Mouse (Mus musculus) CH12.LX (cell line): ENCODE measurements around the gene Lipm. TPM values are rescaled to one million over a fixed set of nuclear protein-coding genes. Genes with fewer than 3 reads are reported as not detected.

ENCODE experiments used
- DNase-seq: peaks from one replicate; pipeline ENCODE4 v3.0.0-alpha.2; 2013; ENCODE audit errors: extremely low read depth
- H3K27ac ChIP-seq: 2 replicates; pipeline ENCODE4 v1.5.1; 2012; ENCODE audit warnings: low read depth, mild to moderate bottlenecking, control low read depth, moderate library complexity; ENCODE audit not compliant: insufficient read depth
- H3K27me3 ChIP-seq: replicated peaks from 2 replicates; pipeline ENCODE3; 2012; ENCODE audit warnings: inconsistent platforms
- H3K36me3 ChIP-seq, 2 experiments: replicated peaks in 1 of 2; 2 replicates each; pipeline versions ENCODE3 to v1.6.1; 2012; ENCODE audit warnings: inconsistent platforms in 1 of 2, low read length in 1 of 2, mild to moderate bottlenecking in 1 of 2, mixed read lengths in 1 of 2, moderate library complexity in 1 of 2; ENCODE audit not compliant: control insufficient read depth in 1 of 2, insufficient read depth in 1 of 2
- H3K4me1 ChIP-seq, 2 experiments: 2 replicates each; pipeline ENCODE4 v1.6.1; 2012; ENCODE audit warnings: inconsistent platforms in 1 of 2, moderate library complexity in 1 of 2; ENCODE audit not compliant: insufficient read depth in 2 of 2, control insufficient read depth in 1 of 2
- H3K4me2 ChIP-seq: 2 replicates; pipeline ENCODE4 v1.6.1; 2012; ENCODE audit warnings: low read depth, mild to moderate bottlenecking, control low read depth; ENCODE audit not compliant: poor library complexity, insufficient read depth, severe bottlenecking
- H3K4me3 ChIP-seq, 3 experiments: fragments of 150-350 bp in 1 of 3; sonication (generic) in 1 of 3; replicated peaks in 1 of 3; 2 replicates each; pipeline versions ENCODE3 to v1.5.1; 2011 to 2012; ENCODE audit warnings: low read depth in 2 of 3, low read length in 2 of 3, mild to moderate bottlenecking in 2 of 3, moderate library complexity in 2 of 3, control low read depth in 1 of 3, improper control_type of control experiment in 1 of 3, inconsistent platforms in 1 of 3, mixed read lengths in 1 of 3; ENCODE audit not compliant: poor library complexity in 1 of 3
- H3K79me2 ChIP-seq: replicated peaks from 2 replicates; pipeline ENCODE4 v1.6.1; 2012; ENCODE audit warnings: mild to moderate bottlenecking, moderate library complexity; ENCODE audit not compliant: control insufficient read depth, poor library complexity, insufficient read depth, severe bottlenecking; ENCODE audit errors: extremely low read depth
- H3K9ac ChIP-seq: 2 replicates; pipeline ENCODE4 v1.6.1; 2012; ENCODE audit warnings: low read depth, mild to moderate bottlenecking, control low read depth, moderate library complexity; ENCODE audit not compliant: insufficient read depth
- H3K9me3 ChIP-seq: replicated peaks from 2 replicates; pipeline ENCODE3; 2012; ENCODE audit warnings: low read length, inconsistent platforms, mixed read lengths
- BHLHE40 ChIP-seq: IDR thresholded peaks from 2 replicates; pipeline ENCODE4 v1.6.1; 2011; ENCODE audit warnings: mild to moderate bottlenecking, low read depth, low read length, improper control_type of control experiment
- CHD1 ChIP-seq: IDR thresholded peaks from 2 replicates; pipeline ENCODE4 v1.6.1; 2012; ENCODE audit warnings: low read depth, low read length, improper control_type of control experiment, inconsistent platforms
- CTCF ChIP-seq, 2 experiments: IDR thresholded peaks in 1 of 2; conservative IDR thresholded peaks in 1 of 2; 2 replicates each; pipeline ENCODE4 v1.5.1; 2011 to 2012; ENCODE audit warnings: low read depth in 2 of 2, low read length in 2 of 2, improper control_type of control experiment in 1 of 2, inconsistent platforms in 1 of 2, mild to moderate bottlenecking in 1 of 2, moderate library complexity in 1 of 2
- E2F4 ChIP-seq: IDR thresholded peaks from 2 replicates; pipeline ENCODE4 v1.6.1; 2011; ENCODE audit warnings: low read depth, low read length, improper control_type of control experiment; ENCODE audit not compliant: insufficient replicate concordance
- EP300 ChIP-seq: IDR thresholded peaks from 2 replicates; pipeline ENCODE4 v1.6.1; 2011; ENCODE audit warnings: low read length, improper control_type of control experiment
- ETS1 ChIP-seq: conservative IDR thresholded peaks from 2 replicates; pipeline ENCODE4 v1.6.1; 2012; ENCODE audit warnings: low read depth, mild to moderate bottlenecking, inconsistent platforms, low read length, improper control_type of control experiment, moderate library complexity
- GABPA ChIP-seq: IDR thresholded peaks from 2 replicates; pipeline ENCODE4 v1.6.1; 2012; ENCODE audit warnings: low read depth, low read length, improper control_type of control experiment, inconsistent platforms; ENCODE audit not compliant: insufficient replicate concordance
- JUND ChIP-seq: conservative IDR thresholded peaks from 2 replicates; pipeline ENCODE4 v1.6.1; 2011; ENCODE audit warnings: low read depth, low read length, improper control_type of control experiment
- KAT2A ChIP-seq: IDR thresholded peaks from 2 replicates; pipeline ENCODE4 v1.6.1; 2012; ENCODE audit warnings: low read length, improper control_type of control experiment, inconsistent platforms; ENCODE audit not compliant: insufficient replicate concordance
- MAFK ChIP-seq: IDR thresholded peaks from 2 replicates; pipeline ENCODE4 v1.6.1; 2011; ENCODE audit warnings: low read length, improper control_type of control experiment; ENCODE audit not compliant: insufficient replicate concordance
- MAX ChIP-seq: IDR thresholded peaks from 2 replicates; pipeline ENCODE4 v1.6.1; 2011; ENCODE audit warnings: low read length, improper control_type of control experiment
- MEF2A ChIP-seq: IDR thresholded peaks from 2 replicates; pipeline ENCODE4 v1.6.1; 2014; ENCODE audit warnings: low read depth, mild to moderate bottlenecking, inconsistent platforms, low read length, improper control_type of control experiment, borderline replicate concordance
- MXI1 ChIP-seq: IDR thresholded peaks from 2 replicates; pipeline ENCODE4 v1.6.1; 2011; ENCODE audit warnings: mild to moderate bottlenecking, low read depth, low read length, improper control_type of control experiment
- NRF1 ChIP-seq: IDR thresholded peaks from 2 replicates; pipeline ENCODE4 v1.6.1; 2014; ENCODE audit warnings: low read depth, mild to moderate bottlenecking, inconsistent platforms, low read length, improper control_type of control experiment, moderate library complexity
- RAD21 ChIP-seq: IDR thresholded peaks from 2 replicates; pipeline ENCODE4 v1.6.1; 2011; ENCODE audit warnings: low read depth, mild to moderate bottlenecking, low read length, improper control_type of control experiment, moderate library complexity
- RCOR1 ChIP-seq: conservative IDR thresholded peaks from 2 replicates; pipeline ENCODE4 v1.6.1; 2012; ENCODE audit warnings: low read depth, mild to moderate bottlenecking, inconsistent platforms, low read length, improper control_type of control experiment
- UBTF ChIP-seq: IDR thresholded peaks from 2 replicates; pipeline ENCODE4 v1.6.1; 2012; ENCODE audit warnings: low read depth, mild to moderate bottlenecking, inconsistent platforms, low read length, improper control_type of control experiment, moderate library complexity
- USF1 ChIP-seq: IDR thresholded peaks from 2 replicates; pipeline ENCODE4 v1.6.1; 2014; ENCODE audit warnings: low read depth, mild to moderate bottlenecking, inconsistent platforms, low read length, improper control_type of control experiment
- ZKSCAN1 ChIP-seq: IDR thresholded peaks from 2 replicates; pipeline ENCODE4 v1.6.1; 2012; ENCODE audit warnings: low read depth, inconsistent platforms, low read length, improper control_type of control experiment, borderline replicate concordance
- ZMIZ1 ChIP-seq: IDR thresholded peaks from 2 replicates; pipeline ENCODE4 v1.6.1; 2012; ENCODE audit warnings: low read depth, mild to moderate bottlenecking, inconsistent platforms, low read length, improper control_type of control experiment
- dilution Hi-C: fragments of 300-500 bp; cut with MboI; formaldehyde crosslinking; loops from 2 replicates; pipeline ENCODE4 v1.14.3; 2020; ENCODE audit warnings: low sequenced_read_pairs; ENCODE audit not compliant: extremely low pct_unique_long_range_greater_than_20kb, extremely low pct_ligation_motif_present
- in situ Hi-C: fragments of 300-500 bp; cut with MboI; formaldehyde crosslinking; loops from 3 replicates; pipeline ENCODE4 v1.14.3; 2019; ENCODE audit warnings: low sequenced_read_pairs, low pct_ligation_motif_present, low pct_unique_long_range_greater_than_20kb, mixed read lengths
- polyA plus RNA-seq: library from polyadenylated mRNA; unstranded; fragments of >175 nt; gene quantifications from 2 replicates; pipeline ENCODE4 v1.2.1, GENCODE M21; 2012; ENCODE audit warnings: low read depth; ENCODE audit not compliant: insufficient read length
- total RNA-seq, 2 experiments: library from RNA; depleted of rRNA; stranded (reverse); fragments of 300-350 nt in 1 of 2; fragments of >200 nt in 1 of 2; gene quantifications; 2 replicates each; pipeline ENCODE4 v1.2.3; 2012 to 2014

Lipm gene
- total RNA-seq (2012; rRNA removed) = not detected in 2 replicates
- total RNA-seq (2014; rRNA removed) = not detected in 2 replicates
- polyA plus RNA-seq = not detected in 2 replicates

- in situ Hi-C loops = no loop called here
- dilution Hi-C loops = no loop called here
Measured at GRCm38 (mm10) chr19:34100633-34101032, at the start of gene Lipm. Gene Lipm, plus strand, starts transcription at chr19:34100933.

GRCm38 (mm10) chr19:34051502-34051901, 49.2 kb upstream of the Lipm start:
- in situ Hi-C loops (no loop called here), dilution Hi-C loops (no loop called here)
- DNase-seq = no peak
- Histone ChIP-seq H3K4me2 (no peak overlapping the region), H3K27me3 (no peaks in the 10 kb centered on the region), H3K36me3 (no peaks in the 10 kb centered on the region), H3K9me3 (no peaks in the 10 kb centered on the region), H3K79me2 (no peaks in the 10 kb centered on the region), H3K4me1 (no peaks in the 10 kb centered on the region), H3K4me3 (no peak overlapping the region), H3K9ac (no peak overlapping the region), H3K27ac (no peak overlapping the region)
- TF ChIP-seq MAFK = peak; percentile 81; the same call in 1 of the 2 replicates
- TF ChIP-seq E2F4 = no peak
- TF ChIP-seq ZKSCAN1 = no peak

More at GRCm38 (mm10) chr19:34100633-34101032, at the start of gene Lipm:
- no peak within 1 kb of the TSS for H3K9ac ChIP-seq
- H3K9me3 ChIP-seq = no peaks in the 10 kb centered on the region
- no peaks in the 10 kb centered on the region for H3K27me3 ChIP-seq
- no peak for DNase-seq
- no peak within 1 kb of the TSS for H3K4me3 ChIP-seq
- H3K79me2 ChIP-seq = no peaks in the 10 kb centered on the region
- no peaks in the 10 kb centered on the region for H3K4me1 ChIP-seq
- no peak within 1 kb of the TSS for H3K27ac ChIP-seq
- no peak for TF ChIP-seq USF1
- TF ChIP-seq ZMIZ1 = no peak
- TF ChIP-seq CTCF (conservative IDR thresholded peaks at IDR 0.05 in 1 of 2, IDR thresholded peaks at IDR 0.05 in 1 of 2; ENCODE audit: low read depth in 2 of 2, low read length in 2 of 2) = no peak
- no peak for TF ChIP-seq E2F4
- TF ChIP-seq JUND = no peak
- no peak for TF ChIP-seq NRF1
- TF ChIP-seq RAD21 = no peak
- no peak for TF ChIP-seq BHLHE40
- TF ChIP-seq, all 38 proteins: peak for 0
- H3K4me2 ChIP-seq = peak within 1 kb of the TSS; percentile 44; the same call in 1 of the 2 replicates
- no peaks in the 10 kb centered on the region for H3K36me3 ChIP-seq

- H3K79me2 ChIP-seq = no peaks in the 10 kb centered on the region
- no peaks in the 10 kb centered on the region for H3K9me3 ChIP-seq
- H3K27me3 ChIP-seq = no peaks in the 10 kb centered on the region
- no peak overlapping the region for H3K27ac ChIP-seq
- no peaks in the 10 kb centered on the region for H3K4me1 ChIP-seq
- in situ Hi-C loops = no loop called here
- H3K9ac ChIP-seq = no peak overlapping the region
- H3K4me2 ChIP-seq = no peak overlapping the region
- no peak for TF ChIP-seq GABPA
- TF ChIP-seq MAX = no peak
- TF ChIP-seq MAFK = no peak
- TF ChIP-seq KAT2A = no peak
- TF ChIP-seq ETS1 = no peak
- no peak for TF ChIP-seq JUND
- no peak for TF ChIP-seq UBTF
- TF ChIP-seq EP300 = no peak
- TF ChIP-seq MEF2A = no peak
- TF ChIP-seq MXI1 = no peak
- TF ChIP-seq CHD1 = no peak
- no peak for TF ChIP-seq CTCF (conservative IDR thresholded peaks at IDR 0.05 in 1 of 2, IDR thresholded peaks at IDR 0.05 in 1 of 2; ENCODE audit: low read depth in 2 of 2, low read length in 2 of 2)
- no peak for TF ChIP-seq ZMIZ1
- no peak for TF ChIP-seq RCOR1
- no peak for TF ChIP-seq NRF1
- no peaks in the 10 kb centered on the region for H3K36me3 ChIP-seq
- H3K4me3 ChIP-seq = no peak overlapping the region
- DNase-seq = no peak
- dilution Hi-C loops = no loop called here
Measured at GRCm38 (mm10) chr19:34063547-34063946, 37.2 kb upstream of the Lipm start.
